Mouse (Mus musculus) olfactory bulb, adult 2 months (tissue): ENCODE results near the gene Cer1.

Source experiments
- CTCF ChIP-seq: fragments of 200-500 bp; IDR thresholded peaks from 2 replicates; pipeline ENCODE4 v1.5.1; 2012; ENCODE audit warnings: low read depth, mild to moderate bottlenecking, low read length, moderate library complexity; ENCODE audit not compliant: insufficient read depth
- POLR2A ChIP-seq: fragments of 200-500 bp; IDR thresholded peaks from 2 replicates; pipeline ENCODE4 v1.6.1; 2012; ENCODE audit warnings: mild to moderate bottlenecking, low read depth, low read length, moderate library complexity; ENCODE audit not compliant: insufficient read depth

- peak; percentile 80 for TF ChIP-seq POLR2A
- no peak for TF ChIP-seq CTCF
Measured at GRCm38 (mm10) chr4:82859131-82860125, 25.5 kb downstream of the Cer1 start, which contains the start of gene Zdhhc21.
